Mouse (Mus musculus) left cerebral cortex, postnatal 25 days (tissue): ENCODE data around the gene Tnfaip2. TPM values are rescaled to one million over a fixed set of nuclear protein-coding genes. Genes with fewer than 3 reads are reported as not detected.

Experiments used
- DNase-seq, 2 experiments: peaks; one replicate each; pipeline ENCODE4 v3.0.0; 2022; ENCODE audit warnings: low spot score in 2 of 2, mixed read lengths in 1 of 2
- intact Hi-C: fragments of 180-260 bp; cut with DNase I; formaldehyde crosslinking; loops from one replicate; pipeline ENCODE4 v1.15.1; 2025
- total RNA-seq, 2 experiments: library from RNA; stranded (reverse); gene quantifications; 2 replicates each; pipeline ENCODE4 v1.2.3; 2021

The Tnfaip2 gene
- total RNA-seq, 2 experiments from 2014 or later: 0.53 to 0.66 TPM

- intact Hi-C loops: loop anchor here (2.0 kb wide), 1 partner anchor 43 kb away; no protein-coding TSS in a partner anchor
- DNase-seq: no peak
Observed at GRCm38 (mm10) chr12:111468206-111468605, 25.9 kb downstream of the Tnfaip2 start.

GRCm38 (mm10) chr12:111469507-111469906 is 27.2 kb downstream of the Tnfaip2 start:
- peak; percentile 55 to 71 for DNase-seq
- intact Hi-C loops: loop anchor here (2.0 kb wide), 1 partner anchor 45 kb away; no protein-coding TSS in a partner anchor

GRCm38 (mm10) chr12:111471119-111471518 is 28.9 kb downstream of the Tnfaip2 start:
- DNase-seq: no peak
- intact Hi-C loops: no loop called here

- DNase-seq: no peak
- intact Hi-C loops: no loop called here
Observed at GRCm38 (mm10) chr12:111471721-111472120, 29.5 kb downstream of the Tnfaip2 start.

GRCm38 (mm10) chr12:111472886-111473285 is 30.6 kb downstream of the Tnfaip2 start:
- intact Hi-C loops: no loop called here
- no peak for DNase-seq

GRCm38 (mm10) chr12:111474384-111474783 is 32.1 kb downstream of the Tnfaip2 start:
- no peak for DNase-seq
- intact Hi-C loops: no loop called here

GRCm38 (mm10) chr12:111474893-111475643 is 32.8 kb downstream of the Tnfaip2 start:
- DNase-seq: peak in 1 of 2 experiments; percentile 20
- intact Hi-C loops: no loop called here

- DNase-seq: no peak
- intact Hi-C loops: no loop called here
Observed at GRCm38 (mm10) chr12:111478924-111479323, 36.7 kb downstream of the Tnfaip2 start.

- intact Hi-C loops: no loop called here
Observed at GRCm38 (mm10) chr12:111479917-111480316, 37.6 kb downstream of the Tnfaip2 start.

GRCm38 (mm10) chr12:111485046-111485651 is 42.9 kb downstream of the Tnfaip2 start:
- no peak for DNase-seq
- intact Hi-C loops: no loop called here

More at GRCm38 (mm10) chr12:111479917-111480316, 37.6 kb downstream of the Tnfaip2 start:
- no peak for DNase-seq

- intact Hi-C loops: no loop called here
- DNase-seq: no peak
Observed at GRCm38 (mm10) chr12:111485652-111486306, 43.5 kb downstream of the Tnfaip2 start, which contains the start of gene Gm266. TSS of gene Gm266 (minus strand) at chr12:111485823.

GRCm38 (mm10) chr12:111486455-111486854 is 44.2 kb downstream of the Tnfaip2 start:
- intact Hi-C loops: no loop called here
- no peak for DNase-seq

GRCm38 (mm10) chr12:111489261-111489865 is 47.1 kb downstream of the Tnfaip2 start:
- intact Hi-C loops: no loop called here
- no peak for DNase-seq

GRCm38 (mm10) chr12:111494931-111495330 is 52.7 kb downstream of the Tnfaip2 start:
- no peak for DNase-seq
- intact Hi-C loops: no loop called here

GRCm38 (mm10) chr12:111497076-111497475 is 54.8 kb downstream of the Tnfaip2 start:
- intact Hi-C loops: no loop called here
- no peak for DNase-seq

- peak in 1 of 2 experiments; percentile 15 for DNase-seq
- intact Hi-C loops: no loop called here
Observed at GRCm38 (mm10) chr12:111499617-111500016, 57.3 kb downstream of the Tnfaip2 start.

GRCm38 (mm10) chr12:111500725-111501124 is 58.5 kb downstream of the Tnfaip2 start:
- intact Hi-C loops: no loop called here

GRCm38 (mm10) chr12:111503063-111503567 is 60.8 kb downstream of the Tnfaip2 start:
- intact Hi-C loops: no loop called here
- no peak for DNase-seq

More at GRCm38 (mm10) chr12:111500725-111501124, 58.5 kb downstream of the Tnfaip2 start:
- DNase-seq: peak in 1 of 2 experiments; percentile 24

- DNase-seq: no peak
- intact Hi-C loops: no loop called here
Observed at GRCm38 (mm10) chr12:111503571-111503970, 61.3 kb downstream of the Tnfaip2 start.
